Mouse (Mus musculus) megakaryocyte-erythroid progenitor cell, adult 5-6 weeks (primary cell): ENCODE measurements around the gene Nipal3. TPM values are rescaled to one million over a fixed set of nuclear protein-coding genes. Genes with fewer than 3 reads are reported as not detected.

Experiments used
- ATAC-seq: replicated peaks from 2 replicates; pipeline ENCODE4 v1.8.0; 2016; ENCODE audit warnings: mild to moderate bottlenecking, inconsistent platforms; ENCODE audit not compliant: severe bottlenecking, poor library complexity, low FRiP score, low TSS enrichment
- total RNA-seq, 2 experiments: library from RNA; stranded (forward) in 1 of 2; stranded (reverse) in 1 of 2; fragments of 200-1000, 215-1000 nt in 1 of 2; fragments of >200 nt in 1 of 2; fragmentation: Nextera tagmentation in 1 of 2; gene quantifications; 2 replicates each; pipeline ENCODE4 v1.2.3; 2014 to 2017

Gene Nipal3
- total RNA-seq, 2 experiments from 2014 or later = 17.0 to 19.2 TPM

DNA sequence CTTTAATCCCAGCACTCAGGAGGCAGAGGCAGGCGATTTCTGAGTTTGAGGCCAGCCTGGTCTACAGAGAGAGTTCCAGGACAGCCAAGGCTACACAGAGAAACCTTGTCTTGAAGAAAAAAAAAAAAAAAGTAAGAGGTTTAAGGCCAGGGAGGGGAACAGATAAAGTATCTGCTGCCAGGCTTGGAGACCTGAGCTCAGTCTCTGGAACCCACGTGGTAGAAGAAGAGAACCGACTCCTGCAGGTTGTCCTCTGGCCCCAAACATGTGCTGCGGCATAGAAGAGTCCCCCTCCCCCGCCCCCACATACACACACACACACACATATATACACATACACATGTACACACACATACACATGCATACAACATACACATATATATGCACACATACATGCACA is 52.4 kb downstream of the Nipal3 start:
- ATAC-seq = no peak

DNA sequence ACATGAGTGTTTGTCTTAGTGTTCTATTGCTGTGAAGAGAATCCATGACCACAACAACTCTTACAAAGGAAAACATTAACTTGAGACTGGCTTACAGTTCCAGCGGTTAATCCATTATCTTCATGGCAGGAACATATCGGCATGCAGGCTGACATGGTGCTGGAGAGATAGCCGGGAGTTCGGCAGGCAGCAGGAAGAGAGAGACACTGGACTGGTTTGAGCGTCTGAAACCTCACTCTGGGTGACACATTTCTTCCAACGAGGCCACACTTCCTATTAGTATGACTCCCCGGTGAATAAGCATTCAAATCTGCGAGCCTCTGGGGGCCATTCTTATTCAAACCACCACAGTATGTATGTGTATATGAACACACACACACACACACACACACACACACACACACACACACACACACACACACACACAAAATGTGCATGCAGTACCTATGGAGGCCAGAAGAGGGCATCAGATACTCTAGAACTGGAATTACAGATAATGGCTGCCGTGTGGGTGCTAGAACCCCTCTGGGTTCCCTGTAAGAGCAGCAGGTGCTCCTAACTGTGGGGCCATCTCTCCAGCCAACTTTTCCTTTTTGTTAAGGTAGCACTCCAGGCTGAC is 54.8 kb downstream of the Nipal3 start:
- ATAC-seq = peak; percentile 85

DNA sequence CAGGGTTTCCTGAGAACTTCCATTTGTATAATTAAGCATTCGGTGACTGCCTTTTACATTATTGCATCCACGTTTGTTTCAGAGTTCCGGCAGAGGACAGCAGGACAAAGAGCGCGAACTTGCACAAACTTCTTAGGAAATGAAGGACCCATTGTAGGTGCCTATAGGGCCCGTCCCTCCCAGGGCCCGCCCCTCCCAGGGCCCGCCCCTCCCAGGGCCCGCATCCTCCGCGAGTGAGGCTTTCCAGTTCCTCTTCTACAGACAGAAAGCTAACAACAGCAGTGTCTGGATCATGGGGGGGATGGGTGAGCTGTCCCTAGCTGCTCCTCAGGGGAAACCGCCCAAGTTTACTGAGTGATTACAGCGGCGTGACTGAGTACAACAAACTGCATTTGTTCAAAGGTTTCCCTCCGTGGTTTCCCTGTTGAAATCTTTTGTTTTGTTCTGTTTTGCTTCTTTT is 55.6 kb downstream of the Nipal3 start:
- peak; percentile 88 for ATAC-seq

DNA sequence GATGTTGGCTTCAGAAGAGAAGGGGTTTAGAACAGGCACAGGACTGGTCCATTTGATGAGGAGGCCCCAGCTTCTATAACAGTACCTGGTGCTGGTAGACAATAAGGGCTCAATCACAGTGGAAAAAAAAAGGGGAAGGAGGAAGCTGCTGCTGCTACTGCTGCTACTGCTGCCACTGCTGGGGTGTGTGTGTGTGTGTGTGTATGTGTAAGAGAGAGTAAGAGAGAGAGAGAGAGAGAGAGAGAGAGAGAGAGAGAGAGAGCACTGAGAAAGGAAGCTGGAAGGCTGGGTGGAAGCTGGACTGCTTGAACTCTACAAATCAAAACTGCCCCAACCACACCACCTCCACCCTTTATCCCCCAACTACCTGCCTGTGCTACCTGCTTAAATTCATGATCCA is 56.9 kb downstream of the Nipal3 start:
- no peak for ATAC-seq

DNA sequence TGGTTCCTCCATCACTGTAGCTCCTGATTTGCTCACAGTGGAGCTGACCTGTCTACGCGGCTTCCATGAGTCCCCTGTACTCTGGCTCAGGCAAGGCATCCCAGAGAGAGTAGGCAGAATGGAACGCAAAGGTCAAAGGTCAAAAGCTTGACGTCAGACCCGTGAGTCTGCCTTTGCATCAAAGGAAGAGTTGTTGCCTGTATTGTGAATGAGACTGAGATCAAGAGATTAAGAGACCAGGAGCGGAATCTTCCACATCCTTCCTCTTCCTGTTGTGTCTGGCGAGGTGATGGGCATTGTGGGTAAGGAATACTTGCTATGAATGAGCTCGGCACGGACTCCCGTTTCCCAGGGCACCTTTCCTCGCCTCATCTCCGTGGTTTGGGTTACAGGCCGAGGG is 58.5 kb downstream of the Nipal3 start:
- no peak for ATAC-seq

DNA sequence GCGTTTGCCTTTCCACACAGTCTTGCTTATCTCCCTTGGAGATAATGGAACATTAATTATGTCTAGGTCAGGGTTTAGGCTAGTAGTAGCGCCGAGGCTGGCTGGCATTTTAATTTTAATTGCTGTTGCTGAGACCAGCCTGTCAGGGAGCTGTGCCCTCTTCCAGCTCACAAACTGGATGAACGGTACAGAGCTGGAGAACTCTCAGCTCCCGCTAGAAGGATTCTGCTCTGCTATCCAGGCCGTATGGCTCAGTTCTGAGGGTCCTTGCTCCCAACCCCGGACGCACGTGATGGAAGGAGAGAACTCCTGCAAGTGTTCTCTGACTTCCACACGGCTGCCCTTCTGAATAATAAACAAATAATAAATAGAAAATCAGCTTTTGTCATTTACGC is 60.4 kb downstream of the Nipal3 start:
- ATAC-seq = 0 out of 2 replicates have a peak, but pooled peaks have one; percentile 9

DNA sequence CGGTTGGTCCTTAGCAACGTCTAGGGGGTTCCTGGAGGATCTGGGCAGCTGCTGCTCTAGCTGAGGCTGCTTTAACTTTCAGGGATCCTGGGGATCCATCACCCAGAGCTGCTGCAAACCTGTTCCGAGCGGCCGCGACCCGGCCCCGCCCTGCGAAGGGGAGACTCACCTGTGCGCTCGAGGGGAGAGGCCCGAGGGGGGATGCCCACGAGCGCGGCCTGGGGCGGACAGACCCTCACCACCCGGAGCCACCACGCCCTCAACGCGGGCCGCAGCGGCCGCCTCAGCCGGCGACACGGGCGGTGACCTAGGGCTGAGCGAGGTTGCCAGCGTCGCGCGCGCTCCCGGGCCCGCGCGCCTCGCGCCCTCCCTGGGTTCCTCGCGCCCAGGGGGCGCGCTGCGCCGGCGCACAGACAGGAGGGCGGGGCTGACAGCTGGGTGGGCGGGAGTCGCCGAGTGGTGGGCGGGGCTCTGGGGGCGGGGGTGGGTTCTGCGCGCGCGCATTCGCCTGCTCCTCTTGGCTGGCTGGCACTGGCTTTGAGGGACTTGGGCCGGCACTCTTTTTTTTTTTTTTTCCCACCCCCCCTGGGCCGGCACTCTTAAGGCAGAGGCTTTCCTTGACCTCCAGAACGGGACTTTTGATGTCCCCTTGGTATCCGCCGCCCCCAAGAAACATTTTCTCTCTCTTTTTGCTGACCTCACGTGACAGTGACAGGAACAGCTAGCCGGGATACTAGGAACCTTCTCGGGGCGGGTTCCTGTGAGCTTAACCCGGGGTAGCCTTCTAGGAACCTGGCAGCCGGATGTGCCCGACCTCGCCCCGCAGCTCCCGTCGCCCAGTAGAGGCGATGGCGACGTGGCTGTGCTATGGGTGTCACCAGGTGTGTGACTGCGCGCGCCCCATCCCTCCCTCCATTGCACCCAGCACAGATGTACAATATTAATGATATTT is 61.1 kb downstream of the Nipal3 start, which contains the start of gene Rcan3:
TSS of gene Rcan3 (minus strand) at position 411 of the 952 bp plus-strand sequence.
- peak; percentile 72 for ATAC-seq

DNA sequence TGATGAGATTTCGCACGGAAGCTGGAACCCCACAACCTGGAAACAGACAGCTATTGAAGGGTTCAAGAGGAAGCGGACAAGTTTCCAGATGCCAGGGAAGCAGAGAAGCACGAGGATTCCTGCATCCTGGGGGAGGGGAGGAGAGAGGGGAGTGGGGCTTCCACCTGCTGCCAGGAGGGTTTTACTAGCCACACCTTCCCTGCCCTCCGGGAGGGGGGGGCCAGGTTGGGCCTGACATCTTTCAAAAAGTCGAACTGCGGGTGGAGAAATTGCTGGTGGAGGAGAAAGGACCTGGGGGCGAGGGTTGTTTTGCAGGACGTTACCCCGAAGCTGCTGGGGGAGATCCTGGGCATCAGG is 61.8 kb downstream of the Nipal3 start:
- no peak for ATAC-seq

DNA sequence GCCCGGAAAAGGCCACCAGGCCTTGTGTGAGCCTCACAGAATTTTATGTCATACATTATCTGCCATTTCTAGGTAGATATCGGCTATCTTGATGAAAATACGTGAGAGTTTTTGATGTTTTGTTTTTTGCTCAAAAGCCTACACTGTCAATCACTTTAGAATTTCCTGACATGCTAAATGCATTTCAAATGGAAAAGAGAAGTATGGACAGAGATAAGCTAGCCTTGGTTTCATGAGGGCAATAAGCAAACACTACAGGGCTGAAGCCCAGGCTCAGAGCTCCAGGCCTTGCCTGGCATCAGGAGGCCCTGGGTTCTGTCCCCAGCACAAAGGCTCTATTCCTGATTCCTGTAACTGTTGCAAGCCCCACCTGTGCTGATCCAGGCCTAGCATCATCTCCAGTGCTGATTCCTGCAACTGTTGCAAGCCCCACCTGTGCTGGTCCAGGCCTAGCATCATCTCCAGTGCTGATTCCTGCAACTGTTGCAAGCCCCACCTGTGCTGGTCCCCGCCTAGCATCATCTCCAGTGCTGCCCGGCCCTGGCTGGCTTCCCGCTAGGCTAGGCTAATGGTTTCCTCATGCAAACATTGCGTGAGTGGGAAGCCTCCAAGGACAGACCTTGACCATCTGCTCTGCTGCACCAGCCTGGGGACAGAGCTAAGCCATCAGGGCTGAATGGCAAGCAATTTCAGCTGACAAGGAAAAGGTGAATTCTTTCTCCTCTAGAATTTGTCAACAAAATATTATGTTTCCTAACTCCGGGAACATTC is 64.7 kb downstream of the Nipal3 start:
- ATAC-seq = no peak

DNA sequence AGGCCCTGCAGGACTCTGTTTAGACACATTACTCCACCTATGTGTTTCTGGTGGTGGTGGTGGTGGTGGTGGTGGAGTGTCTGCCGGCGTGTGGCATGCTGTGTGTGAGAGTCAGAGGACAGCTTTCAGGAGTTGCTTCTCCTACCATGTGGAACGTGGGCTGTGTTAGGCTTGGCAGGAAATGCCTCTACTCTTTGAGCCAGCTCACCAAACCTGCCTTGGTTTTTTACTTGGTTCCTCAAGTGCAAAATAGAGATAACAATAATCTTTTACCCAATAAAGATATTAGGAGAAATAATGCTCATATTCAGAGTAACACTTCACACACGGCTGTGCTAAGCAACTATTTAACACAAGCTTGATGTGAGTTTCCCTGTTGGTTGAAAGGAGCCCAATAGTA is 65.5 kb downstream of the Nipal3 start:
- ATAC-seq = no peak

DNA sequence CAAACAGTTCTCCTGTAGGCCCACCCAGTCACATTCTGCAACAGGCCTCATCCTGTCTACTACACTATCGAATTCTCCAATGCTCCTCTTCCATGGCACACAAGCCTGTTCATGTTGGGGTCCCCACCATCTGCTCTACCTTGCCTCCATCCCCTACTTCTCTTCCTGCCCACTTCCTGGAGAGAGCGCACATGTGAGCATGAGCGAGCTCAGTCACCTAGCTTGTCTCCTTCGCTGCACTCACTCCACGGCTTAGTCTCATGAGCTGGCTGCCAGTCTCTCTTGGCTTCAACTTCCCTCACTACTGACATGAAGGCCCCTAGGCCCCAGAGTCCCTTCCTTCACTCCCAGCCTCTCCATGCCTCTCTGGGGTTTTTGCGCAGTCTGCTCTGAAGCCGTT is 68.3 kb downstream of the Nipal3 start:
- no peak for ATAC-seq

DNA sequence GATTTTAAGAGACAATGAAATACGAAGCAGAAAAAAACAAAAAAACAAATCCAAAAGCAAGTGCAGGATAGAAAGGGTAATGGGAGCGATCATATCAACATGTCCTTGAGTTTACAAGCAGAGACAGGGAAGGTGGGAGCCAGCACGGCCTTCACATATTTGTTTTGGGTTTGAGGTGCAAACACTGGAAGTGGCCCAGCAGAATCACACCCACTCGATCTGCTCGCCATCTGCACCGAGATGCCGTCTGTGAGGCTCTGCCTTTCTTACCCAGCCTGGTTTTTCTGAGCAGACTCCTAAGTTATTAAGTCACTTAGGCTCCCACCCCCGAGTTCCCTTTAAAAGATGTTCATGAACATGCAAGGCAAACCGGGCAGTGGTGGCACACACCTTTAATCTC is 69.2 kb downstream of the Nipal3 start:
- ATAC-seq = no peak

DNA sequence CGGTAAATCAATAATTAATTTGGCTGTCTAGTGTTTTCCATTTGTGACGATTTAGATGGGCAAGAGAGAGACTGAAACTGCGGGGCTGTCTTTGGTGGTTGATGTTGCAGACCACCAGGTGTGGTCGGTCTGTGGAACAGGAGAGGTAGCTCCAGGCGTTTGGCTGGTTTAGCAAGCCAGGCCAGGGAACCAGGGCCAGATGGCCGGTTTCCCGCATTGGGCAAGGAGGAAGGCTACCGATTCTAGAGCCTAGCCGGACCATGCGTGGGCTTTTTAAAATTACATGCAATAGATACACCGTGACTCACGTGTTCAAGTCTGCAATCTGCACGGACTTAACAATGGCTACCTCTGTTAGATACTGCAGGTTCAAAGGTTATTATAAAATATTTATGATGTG is 73.9 kb downstream of the Nipal3 start:
- no peak for ATAC-seq

DNA sequence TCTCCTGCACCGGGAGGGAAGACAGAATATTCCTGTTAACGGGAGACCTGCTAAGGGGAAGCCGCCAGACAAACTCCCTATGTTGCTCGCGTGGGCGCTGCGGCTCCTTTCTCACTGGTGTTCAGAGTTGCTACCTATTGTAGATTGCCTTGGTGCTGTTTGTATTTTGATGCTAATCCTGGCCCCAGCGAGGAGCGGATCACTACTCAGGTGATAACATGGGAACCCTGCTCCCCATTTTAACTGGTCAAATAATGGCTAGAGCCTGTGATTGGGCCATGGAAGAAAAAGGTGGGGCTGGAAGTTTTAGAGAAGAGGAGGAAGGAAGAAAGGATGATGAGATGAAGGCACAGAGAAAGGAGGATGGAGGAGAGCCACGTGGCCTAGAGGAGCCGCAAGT is 74.4 kb downstream of the Nipal3 start:
- no peak for ATAC-seq

DNA sequence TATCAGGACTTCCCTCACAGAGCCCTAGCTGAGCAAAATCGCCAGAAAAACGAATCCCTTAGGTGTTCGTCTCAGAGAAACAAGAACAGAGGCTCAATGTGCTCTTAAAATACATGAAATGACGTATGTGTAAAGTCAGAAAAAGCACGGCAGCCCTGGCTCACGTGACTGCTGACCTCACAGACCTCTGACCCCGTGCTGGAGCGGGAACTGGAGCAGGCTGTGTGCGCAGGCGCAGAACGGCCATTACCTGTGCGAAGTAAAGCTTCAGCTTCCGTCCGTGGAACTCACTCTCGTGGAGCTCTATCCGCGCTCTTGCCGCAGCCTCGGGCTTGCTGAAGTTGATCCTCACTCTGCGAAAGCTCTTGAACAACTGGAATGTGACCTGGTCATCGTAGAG is 74.8 kb downstream of the Nipal3 start:
- ATAC-seq = no peak

DNA sequence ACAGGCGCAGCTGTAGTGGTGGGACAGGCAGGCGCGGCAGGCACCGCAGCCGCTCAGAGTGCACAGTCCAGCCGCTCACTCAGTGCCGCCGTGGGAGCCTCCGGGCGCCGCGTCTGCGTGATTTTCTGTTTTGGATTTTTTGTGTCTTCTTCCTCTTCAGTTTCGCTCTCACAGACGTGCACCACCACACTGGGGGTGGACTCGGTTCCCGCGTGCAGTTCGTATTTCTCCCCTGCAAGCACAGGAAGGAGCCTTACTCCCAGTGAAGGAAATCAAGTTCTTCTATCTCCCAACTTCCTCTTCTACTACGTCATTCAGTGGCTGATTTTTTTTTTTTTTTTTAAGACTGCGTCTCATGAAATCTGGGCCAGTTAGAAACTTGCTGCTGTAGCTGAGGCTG is 78.5 kb downstream of the Nipal3 start:
- ATAC-seq = no peak

DNA sequence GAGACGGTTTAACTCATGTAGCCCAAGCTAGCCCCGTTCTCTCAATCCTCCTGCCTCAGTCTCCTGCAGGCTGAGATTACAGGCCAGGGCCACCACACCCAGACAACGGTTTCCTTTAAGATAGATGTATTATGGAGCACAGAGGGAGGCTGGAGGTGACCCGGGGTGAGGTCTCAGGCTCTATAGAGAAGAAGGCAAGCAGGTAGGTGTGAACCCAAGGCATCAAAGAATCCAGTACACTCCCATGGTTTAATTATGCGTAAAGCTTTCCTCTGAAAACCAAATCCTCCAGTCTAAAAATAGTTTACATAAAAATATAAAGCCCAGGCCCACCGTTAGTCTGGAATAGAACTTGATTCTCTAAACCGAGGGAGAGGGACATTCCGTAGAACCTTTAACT is 81.3 kb downstream of the Nipal3 start:
- no peak for ATAC-seq

DNA sequence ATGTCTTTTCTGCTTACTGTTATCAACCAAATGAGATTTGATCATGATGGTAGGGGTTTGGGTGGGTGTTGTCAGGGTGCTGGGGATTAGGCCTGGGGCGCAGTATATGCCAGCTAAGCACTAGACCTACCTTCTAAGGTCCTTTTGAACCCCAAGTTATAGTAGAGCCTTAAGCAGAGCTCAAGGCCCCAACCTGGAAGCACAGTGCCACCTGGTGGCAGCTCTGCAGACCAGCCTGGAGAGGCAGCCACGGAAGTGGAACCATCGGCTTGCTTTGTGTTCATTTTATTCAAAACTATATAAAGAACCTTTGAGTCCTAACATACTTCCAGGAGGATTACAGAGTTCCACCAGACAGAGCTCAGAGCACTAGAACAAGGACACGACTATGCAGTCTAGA is 83.2 kb downstream of the Nipal3 start:
- ATAC-seq = peak; percentile 53; the same call in 1 of the 2 replicates

DNA sequence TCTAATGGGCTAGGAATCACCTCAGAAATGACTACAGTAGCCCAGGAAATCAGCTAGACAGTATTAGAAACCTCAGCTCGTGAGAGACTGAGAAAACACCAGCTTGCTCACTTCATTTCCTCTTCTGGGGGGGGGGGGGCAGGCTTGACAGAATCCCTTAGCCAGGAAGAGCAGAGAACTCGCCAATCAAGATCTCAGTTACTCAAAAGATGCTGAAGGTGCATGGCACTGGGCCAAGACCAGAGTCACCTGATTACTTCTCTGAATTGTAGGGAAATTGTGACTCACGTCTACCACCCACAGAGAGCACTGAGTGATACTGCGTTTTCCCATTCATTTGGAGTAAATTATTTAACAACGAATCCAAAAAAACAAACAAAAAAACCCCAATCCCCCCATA is 88.7 kb downstream of the Nipal3 start:
- no peak for ATAC-seq

DNA sequence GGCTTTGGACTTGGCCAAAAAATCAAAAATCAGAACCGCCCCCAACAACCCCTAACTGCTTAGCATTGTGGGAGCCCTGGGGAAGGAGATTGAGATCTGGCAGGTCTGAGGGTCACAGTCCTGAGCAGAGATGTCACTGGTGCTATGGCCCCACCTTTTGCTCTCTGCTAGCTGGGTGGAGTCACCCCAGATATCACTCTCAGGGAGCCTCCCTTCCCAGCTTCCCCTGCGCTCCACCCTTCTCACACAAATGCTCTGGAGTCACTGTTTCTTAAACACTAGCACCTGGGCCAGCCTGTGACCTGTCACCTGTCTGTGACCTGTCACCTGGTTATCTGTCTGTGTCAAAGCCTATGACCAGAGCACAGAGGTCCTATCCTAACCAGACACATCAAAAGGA is 89.9 kb downstream of the Nipal3 start:
- ATAC-seq = peak; percentile 83
